Mouse (Mus musculus): ENCODE measurements around the gene Ppp1r37.
"Not testable (repeated sequence)": the region's sequence is repeated elsewhere in the genome, so short reads cannot be mapped to it uniquely, and the experiment has no call there.

Gene Ppp1r37

GRCm38 (mm10) chr7:19562643-19563410 is at the start of gene Ppp1r37:
TSS of gene Ppp1r37 (minus strand) at chr7:19563076.
- peak; percentile 67 to 78 for DNase-seq

- DNase-seq = no peak
These were observed 48.1 kb upstream of the Ppp1r37 start for GRCm38 (mm10) chr7:19610969-19611368.

- no peak for DNase-seq
These were observed 46.9 kb upstream of the Ppp1r37 start for GRCm38 (mm10) chr7:19609641-19610332.

GRCm38 (mm10) chr7:19607291-19607690 is 44.4 kb upstream of the Ppp1r37 start:
- DNase-seq = no peak

- DNase-seq = not testable (repeated sequence)
These were observed 41.8 kb upstream of the Ppp1r37 start for GRCm38 (mm10) chr7:19604606-19605214.

GRCm38 (mm10) chr7:19603849-19604605 is 41.2 kb upstream of the Ppp1r37 start, which contains the start of gene Clasrp:
TSS of gene Clasrp (minus strand) at chr7:19604486.
- peak; percentile 98 for DNase-seq

- no peak for DNase-seq
These were observed 40.2 kb upstream of the Ppp1r37 start for GRCm38 (mm10) chr7:19603055-19603454.

- peak in 1 of 2 experiments; percentile 55 for DNase-seq
These were observed 37.7 kb upstream of the Ppp1r37 start for GRCm38 (mm10) chr7:19600562-19600961.

GRCm38 (mm10) chr7:19593061-19593730 is 30.3 kb upstream of the Ppp1r37 start:
- no peak for DNase-seq

GRCm38 (mm10) chr7:19589917-19590316 is 27.0 kb upstream of the Ppp1r37 start:
- peak; percentile 89 to 95 for DNase-seq

GRCm38 (mm10) chr7:19589207-19589606 is 26.3 kb upstream of the Ppp1r37 start:
- peak; percentile 68 to 72 for DNase-seq

GRCm38 (mm10) chr7:19586269-19586668 is 23.4 kb upstream of the Ppp1r37 start:
- no peak for DNase-seq

GRCm38 (mm10) chr7:19580634-19581033 is 17.8 kb upstream of the Ppp1r37 start:
- DNase-seq = no peak

- DNase-seq = no peak
These were observed 16.9 kb upstream of the Ppp1r37 start for GRCm38 (mm10) chr7:19579751-19580150.

- no peak for DNase-seq
These were observed 15.6 kb upstream of the Ppp1r37 start for GRCm38 (mm10) chr7:19578436-19578835.

- DNase-seq = no peak
These were observed 15.1 kb upstream of the Ppp1r37 start for GRCm38 (mm10) chr7:19577877-19578414.

GRCm38 (mm10) chr7:19577141-19577852 is 14.4 kb upstream of the Ppp1r37 start, which contains the start of the genes Zfp296 and Gemin7:
TSS of gene Zfp296 (plus strand) at chr7:19577287.
TSS of gene Gemin7 (minus strand) at chr7:19577595.
- peak in 1 of 2 experiments; percentile 25 for DNase-seq

- no peak for DNase-seq
These were observed 12.7 kb upstream of the Ppp1r37 start for GRCm38 (mm10) chr7:19575559-19575958.

- DNase-seq = no peak
These were observed 10.9 kb upstream of the Ppp1r37 start for GRCm38 (mm10) chr7:19573776-19574140.

GRCm38 (mm10) chr7:19572926-19573775 is 10.3 kb upstream of the Ppp1r37 start:
- DNase-seq = peak; percentile 86 to 89

Measured in cerebellum, postnatal 10 days (tissue).